Mouse (Mus musculus) ES-Bruce4 (cell line): Measurements from ENCODE around the gene Hoxd8.

Source experiments
- CTCF ChIP-seq: IDR thresholded peaks from one replicate; pipeline ENCODE4 v1.8.1; 2011; ENCODE audit warnings: low read depth, low read length
- EP300 ChIP-seq: IDR thresholded peaks from 2 replicates; pipeline ENCODE4 v1.6.1; 2011; ENCODE audit warnings: low read depth, low read length; ENCODE audit not compliant: insufficient read depth
- POLR2A ChIP-seq: IDR thresholded peaks from one replicate; pipeline ENCODE4 v1.8.1; 2011; ENCODE audit warnings: low read length; ENCODE audit not compliant: insufficient read depth

- no peak for TF ChIP-seq POLR2A
- TF ChIP-seq CTCF = no peak
- no peak for TF ChIP-seq EP300
Measured at GRCm38 (mm10) chr2:74725171-74725570, 20.8 kb downstream of the Hoxd8 start.
